Mouse (Mus musculus): ENCODE measurements around the gene Krtap6-1. TPM values are rescaled to one million over a fixed set of nuclear protein-coding genes. Genes with fewer than 3 reads are reported as not detected.
"Not testable (repeated sequence)": the region's sequence is repeated elsewhere in the genome, so short reads cannot be mapped to it uniquely, and the experiment has no call there.

Gene Krtap6-1
- not detected for polyA plus RNA-seq (2021)

- in situ Hi-C loops (cut with MboI; ENCODE audit: low pct_unique_long_range_greater_than_20kb); POLR2A ChIA-PET: not testable (repeated sequence)
- CTCF ChIA-PET = interaction anchor here (1.1 kb wide), 1 partner anchor 26 kb away, joined by 3 read pairs; no protein-coding TSS in a partner anchor
Observed at GRCm38 (mm10) chr16:89031399-89031798, at the start of gene Krtap6-1. TSS of gene Krtap6-1 (plus strand) at chr16:89031699.

DNA sequence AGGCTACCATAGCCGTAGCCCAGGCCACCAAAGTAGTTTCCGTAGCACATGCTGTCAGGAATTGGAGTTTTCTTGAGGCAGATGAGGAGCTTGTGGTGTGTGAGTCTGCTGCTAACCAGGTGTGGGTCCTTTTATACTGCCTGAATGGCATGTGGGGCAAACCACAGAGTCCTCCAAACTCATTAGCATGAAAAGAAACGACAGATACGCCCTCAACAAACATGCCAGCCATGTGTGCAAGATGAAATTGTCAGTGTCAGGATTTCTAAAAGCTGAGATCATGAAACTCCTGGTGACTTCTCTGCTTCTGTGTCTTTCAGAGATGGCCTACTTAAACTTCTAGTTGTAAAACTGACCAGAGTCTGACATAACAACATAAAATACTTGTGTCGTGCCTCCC is 20.8 kb upstream of the Krtap6-1 start, which contains the start of gene Krtap22-2:
Krtap22-2 (minus strand) TSS at position 101 of the 400 bp plus-strand sequence.
- ChIA-PET POLR2A (no interaction called here), CTCF (no interaction called here)
- no peaks in the 10 kb centered on the region for H3K27me3 ChIP-seq
- no peak for TF ChIP-seq CTCF (IDR thresholded peaks at IDR 0.05)
- in situ Hi-C loops (cut with MboI; ENCODE audit: low pct_unique_long_range_greater_than_20kb) = no loop called here
- DNase-seq (ENCODE audit: low read depth, low spot score) (no peak), ATAC-seq (no peak)

More at GRCm38 (mm10) chr16:89031399-89031798, at the start of gene Krtap6-1:
- H3K27me3 ChIP-seq; DNase-seq (ENCODE audit: low read depth, low spot score); ATAC-seq: not testable (repeated sequence)

- TF ChIP-seq CTCF (IDR thresholded peaks at IDR 0.05) = no peak
- ATAC-seq = no peak
- H3K27me3 ChIP-seq = no peaks in the 10 kb centered on the region
- no peak for DNase-seq (ENCODE audit: low read depth, low spot score)
- POLR2A ChIA-PET = no interaction called here
- in situ Hi-C loops (cut with MboI; ENCODE audit: low pct_unique_long_range_greater_than_20kb) = no loop called here
- CTCF ChIA-PET = no interaction called here
Observed at GRCm38 (mm10) chr16:89013973-89014372, 17.5 kb upstream of the Krtap6-1 start.

DNA sequence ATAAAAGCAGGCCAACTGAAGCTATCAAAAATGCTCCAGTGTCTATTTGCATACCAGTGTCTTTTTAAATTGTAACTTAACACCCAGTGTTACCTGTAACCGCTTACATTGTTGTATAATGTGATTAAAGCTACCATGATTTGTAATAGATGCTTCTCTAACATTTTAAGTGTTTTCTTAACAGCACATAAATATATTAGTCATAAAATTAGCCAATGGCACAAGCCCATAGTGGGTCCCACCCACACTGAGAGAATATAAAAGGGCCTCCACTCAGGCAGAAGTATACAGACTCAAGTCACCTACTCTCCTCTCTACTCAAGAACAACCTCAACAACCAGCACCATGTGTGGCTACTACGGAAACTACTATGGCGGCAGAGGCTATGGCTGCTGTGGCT is 16.5 kb upstream of the Krtap6-1 start, which contains the start of gene Gm10229:
Gm10229 (plus strand) TSS at position 301 of the 400 bp plus-strand sequence.
- CTCF ChIA-PET; H3K27me3 ChIP-seq; DNase-seq (ENCODE audit: low read depth, low spot score); POLR2A ChIA-PET; ATAC-seq; in situ Hi-C loops (cut with MboI; ENCODE audit: low pct_unique_long_range_greater_than_20kb): not testable (repeated sequence)

- DNase-seq (ENCODE audit: low read depth, low spot score); ATAC-seq; POLR2A ChIA-PET; in situ Hi-C loops (cut with MboI; ENCODE audit: low pct_unique_long_range_greater_than_20kb); H3K27me3 ChIP-seq; CTCF ChIA-PET: not testable (repeated sequence)
Observed at GRCm38 (mm10) chr16:89041372-89041771, 9.9 kb downstream of the Krtap6-1 start, which contains the start of gene Gm10228. TSS of gene Gm10228 (minus strand) at chr16:89041472.

- CTCF ChIA-PET = no interaction called here
- TF ChIP-seq CTCF (IDR thresholded peaks at IDR 0.05) = no peak
Observed at GRCm38 (mm10) chr16:89047783-89048182, 16.3 kb downstream of the Krtap6-1 start, which contains the start of gene Krtap6-5. TSS of gene Krtap6-5 (minus strand) at chr16:89047883.

GRCm38 (mm10) chr16:89063902-89064301 is 32.4 kb downstream of the Krtap6-1 start, which contains the start of gene 1110025L11Rik:
TSS of gene 1110025L11Rik (minus strand) at chr16:89064002.
- CTCF ChIA-PET; ATAC-seq; in situ Hi-C loops (cut with MboI; ENCODE audit: low pct_unique_long_range_greater_than_20kb); POLR2A ChIA-PET; H3K27me3 ChIP-seq; DNase-seq (ENCODE audit: low read depth, low spot score): not testable (repeated sequence)

More at GRCm38 (mm10) chr16:89047783-89048182, 16.3 kb downstream of the Krtap6-1 start, which contains the start of gene Krtap6-5:
- POLR2A ChIA-PET = no interaction called here
- ATAC-seq (no peak), DNase-seq (ENCODE audit: low read depth, low spot score) (no peak)
- H3K27me3 ChIP-seq = no peaks in the 10 kb centered on the region
- in situ Hi-C loops (cut with MboI; ENCODE audit: low pct_unique_long_range_greater_than_20kb) = no loop called here

DNA sequence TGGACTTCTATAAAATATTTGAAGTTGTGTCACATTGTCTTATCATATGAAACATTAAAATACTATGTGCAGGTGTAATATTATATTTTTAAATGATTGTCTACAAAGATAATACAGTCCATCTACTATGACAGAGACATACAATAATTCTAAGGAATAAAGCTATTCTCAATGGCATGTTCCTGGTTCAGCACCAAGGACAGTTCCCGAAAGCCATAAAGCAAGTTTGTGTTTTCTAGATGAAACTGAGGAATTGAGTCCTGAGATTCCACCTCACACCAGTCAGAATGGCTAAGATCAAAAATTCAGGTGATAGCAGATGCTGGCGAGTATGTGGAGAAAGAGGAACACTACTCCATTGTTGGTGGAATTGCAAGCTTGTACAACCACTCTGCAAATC is 39.5 kb downstream of the Krtap6-1 start:
- in situ Hi-C loops (cut with MboI; ENCODE audit: low pct_unique_long_range_greater_than_20kb); DNase-seq (ENCODE audit: low read depth, low spot score); CTCF ChIA-PET; H3K27me3 ChIP-seq; ATAC-seq; POLR2A ChIA-PET: not testable (repeated sequence)

Other genes with a start within 250 kb of the Krtap6-1 start
- gene Gm20741, start 219.5 kb upstream of the Krtap6-1 start, polyA plus RNA-seq (2021) = not detected
- gene Krtap15, start 211.5 kb upstream of the Krtap6-1 start, polyA plus RNA-seq (2021) = not detected
- gene Krtap14, start 205.6 kb upstream of the Krtap6-1 start, polyA plus RNA-seq (2021) = not detected
- not detected for gene Krtap19-1, start 162.3 kb upstream of the Krtap6-1 start, polyA plus RNA-seq (2021)
- not detected for gene Krtap19-2, start 157.4 kb upstream of the Krtap6-1 start, polyA plus RNA-seq (2021)
- gene Krtap19-3, start 153.7 kb upstream of the Krtap6-1 start, polyA plus RNA-seq (2021) = not detected
- not detected for gene Krtap19-4, start 146.6 kb upstream of the Krtap6-1 start, polyA plus RNA-seq (2021)
- gene Krtap19-5, start 135.2 kb upstream of the Krtap6-1 start, polyA plus RNA-seq (2021) = not detected
- not detected for gene Krtap19-9b, start 99.4 kb upstream of the Krtap6-1 start, polyA plus RNA-seq (2021)
- not detected for gene Krtap16-3, start 68.8 kb upstream of the Krtap6-1 start, polyA plus RNA-seq (2021)
- gene Krtap22-2, start 20.9 kb upstream of the Krtap6-1 start, polyA plus RNA-seq (2021) = not detected
- not detected for gene Gm10229, start 16.4 kb upstream of the Krtap6-1 start, polyA plus RNA-seq (2021)
- not detected for gene Gm10228, start 9.8 kb downstream of the Krtap6-1 start, polyA plus RNA-seq (2021)
- gene Krtap6-5, start 16.2 kb downstream of the Krtap6-1 start, polyA plus RNA-seq (2021) = not detected
- gene 1110025L11Rik, start 32.3 kb downstream of the Krtap6-1 start, polyA plus RNA-seq (2021) = not detected
- gene Krtap6-3, start 52.3 kb downstream of the Krtap6-1 start, polyA plus RNA-seq (2021) = not detected
- gene Gm6358, start 109.2 kb downstream of the Krtap6-1 start, polyA plus RNA-seq (2021) = not detected
- not detected for gene Gm10061, start 119.4 kb downstream of the Krtap6-1 start, polyA plus RNA-seq (2021)
- not detected for gene Gm9789, start 126.3 kb downstream of the Krtap6-1 start, polyA plus RNA-seq (2021)
- not detected for gene Gm7735, start 137.8 kb downstream of the Krtap6-1 start, polyA plus RNA-seq (2021)
- gene 1110057P08Rik, start 143.0 kb downstream of the Krtap6-1 start, polyA plus RNA-seq (2021) = not detected
- gene Krtap20-2, start 174.2 kb downstream of the Krtap6-1 start, polyA plus RNA-seq (2021) = not detected